8 mouse cellular contexts compared by ENCODE assay signal in the genomic region with DNA sequence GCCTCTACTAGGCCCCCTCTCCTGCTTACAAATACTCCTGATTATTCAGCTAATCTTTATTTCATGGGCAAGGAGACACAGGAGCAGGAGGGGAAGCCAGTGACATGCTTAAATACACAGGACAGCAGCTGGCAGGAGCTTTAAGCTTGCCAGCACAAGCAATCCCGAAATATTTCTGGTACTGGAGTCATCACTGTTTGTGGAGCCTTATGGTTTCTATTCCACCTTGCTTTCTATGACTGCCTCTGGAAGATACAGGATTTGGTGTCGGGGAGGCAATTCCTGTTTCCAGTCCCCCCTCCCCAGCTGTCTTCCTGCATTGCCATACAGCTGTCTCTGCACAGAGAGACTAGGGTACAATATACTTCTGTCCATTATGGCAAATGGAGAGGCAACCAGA. TPM values are rescaled to one million over a fixed set of nuclear protein-coding genes. Genes with fewer than 3 reads are reported as not detected.
DNase-seq lines count a peak whose midpoint lies in the region; ATAC-seq lines count a peak whose summit lies in the region.

No protein-coding gene starts in this region.

- peaks cover 29% of the 10 kb centered on the region for H3K4me1 ChIP-seq in limb, embryonic 12.5 days (replicated peaks)
- peaks cover 69% of the 10 kb centered on the region for H3K4me1 ChIP-seq in limb, embryonic 10.5 days
- H3K4me1 ChIP-seq in forebrain, embryonic 12.5 days, result peaks cover 75% of the 10 kb centered on the region
- H3K4me1 ChIP-seq in intestine, embryonic 14.5 days (replicated peaks; ENCODE audit: control insufficient read depth, insufficient read depth, low read length), result peaks cover 31% of the 10 kb centered on the region
- peaks cover 45% of the 10 kb centered on the region for H3K4me1 ChIP-seq in neural tube, embryonic 14.5 days (ENCODE audit: control insufficient read depth, insufficient read depth, low read length)

- H3K27me3 ChIP-seq in limb, embryonic 12.5 days, result peaks cover 31% of the 10 kb centered on the region
- H3K27me3 ChIP-seq in limb, embryonic 10.5 days (ENCODE audit: low read depth, poor library complexity, severe bottlenecking), result peaks cover 36% of the 10 kb centered on the region
- no peaks in the 10 kb centered on the region for H3K27me3 ChIP-seq in forebrain, embryonic 12.5 days
- no peaks in the 10 kb centered on the region for H3K27me3 ChIP-seq in intestine, embryonic 14.5 days (replicated peaks; ENCODE audit: control insufficient read depth, insufficient read depth, low read length)
- H3K27me3 ChIP-seq in neural tube, embryonic 14.5 days (ENCODE audit: control insufficient read depth, insufficient read depth, low read length), result no peaks in the 10 kb centered on the region

- H3K4me3 ChIP-seq in limb, embryonic 12.5 days (replicated peaks), result no peak overlapping the region
- H3K4me3 ChIP-seq in limb, embryonic 10.5 days, result no peak overlapping the region
- peak overlapping the region; percentile 89 for H3K4me3 ChIP-seq in forebrain, embryonic 12.5 days (replicated peaks)
- H3K4me3 ChIP-seq in intestine, embryonic 14.5 days (ENCODE audit: low read depth, low read length), result peak overlapping the region; percentile 8; the same call in 1 of the 2 replicates
- H3K4me3 ChIP-seq in neural tube, embryonic 14.5 days (ENCODE audit: low read depth, low read length), result peak overlapping the region; percentile 62

- H3K9me3 ChIP-seq in limb, embryonic 12.5 days, result no peaks in the 10 kb centered on the region
- no peaks in the 10 kb centered on the region for H3K9me3 ChIP-seq in limb, embryonic 10.5 days (replicated peaks)
- no peaks in the 10 kb centered on the region for H3K9me3 ChIP-seq in forebrain, embryonic 12.5 days
- no peaks in the 10 kb centered on the region for H3K9me3 ChIP-seq in intestine, embryonic 14.5 days (ENCODE audit: control insufficient read depth, low read length)
- H3K9me3 ChIP-seq in neural tube, embryonic 14.5 days (ENCODE audit: control insufficient read depth, low read length), result no peaks in the 10 kb centered on the region

- 78% methylated on average over 2 of the region's 2 CpGs for WGBS in limb, embryonic 12.5 days
- WGBS in limb, embryonic 10.5 days, result 77% methylated on average over 2 of the region's 2 CpGs
- 63% methylated on average over 2 of the region's 2 CpGs for WGBS in forebrain, embryonic 12.5 days
- WGBS in intestine, embryonic 14.5 days, result 44% methylated on average over 2 of the region's 2 CpGs
- WGBS in neural tube, embryonic 14.5 days, result 9% methylated on average over 2 of the region's 2 CpGs

- ATAC-seq in limb, embryonic 12.5 days (ENCODE audit: insufficient number of reproducible peaks, insufficient read depth, low FRiP score, low TSS enrichment, low read depth), result no peak
- ATAC-seq in forebrain, embryonic 12.5 days (ENCODE audit: low FRiP score), result no peak
- ATAC-seq in intestine, embryonic 14.5 days (replicated peaks; ENCODE audit: low FRiP score, low TSS enrichment, low read depth), result no peak
- ATAC-seq in neural tube, embryonic 14.5 days (ENCODE audit: low read depth), result no peak
- ATAC-seq in granulocyte monocyte progenitor cell, adult 5-6 weeks (replicated peaks; ENCODE audit: poor library complexity, severe bottlenecking), result no peak

- H3K4me2 ChIP-seq in limb, embryonic 12.5 days, result peak overlapping the region; percentile 98; the same call in 1 of the 2 replicates
- H3K4me2 ChIP-seq in forebrain, embryonic 12.5 days, result peak overlapping the region; percentile 80
- H3K4me2 ChIP-seq in intestine, embryonic 14.5 days (ENCODE audit: low read length), result peak overlapping the region; percentile 95
- peak overlapping the region; percentile 78 for H3K4me2 ChIP-seq in neural tube, embryonic 14.5 days (ENCODE audit: low read depth, low read length)

- no peaks in the 10 kb centered on the region for H3K36me3 ChIP-seq in limb, embryonic 12.5 days
- no peaks in the 10 kb centered on the region for H3K36me3 ChIP-seq in limb, embryonic 10.5 days
- no peaks in the 10 kb centered on the region for H3K36me3 ChIP-seq in forebrain, embryonic 12.5 days (replicated peaks)
- no peaks in the 10 kb centered on the region for H3K36me3 ChIP-seq in intestine, embryonic 14.5 days (ENCODE audit: control insufficient read depth, insufficient read depth, low read length)
- peaks cover 5% of the 10 kb centered on the region; the same call in 1 of the 2 replicates for H3K36me3 ChIP-seq in neural tube, embryonic 14.5 days (ENCODE audit: control insufficient read depth, insufficient read depth, low read length)

- H3K27ac ChIP-seq in limb, embryonic 12.5 days, result no peak overlapping the region
- H3K27ac ChIP-seq in limb, embryonic 10.5 days, result no peak overlapping the region
- peak overlapping the region; percentile 25; the same call in 1 of the 2 replicates for H3K27ac ChIP-seq in forebrain, embryonic 12.5 days
- no peak overlapping the region for H3K27ac ChIP-seq in intestine, embryonic 14.5 days (ENCODE audit: low read depth)
- peak overlapping the region; percentile 90 for H3K27ac ChIP-seq in neural tube, embryonic 14.5 days (ENCODE audit: low read depth, low read length)

- H3K9ac ChIP-seq in limb, embryonic 12.5 days (replicated peaks), result no peak overlapping the region
- peak overlapping the region; percentile 95 for H3K9ac ChIP-seq in forebrain, embryonic 12.5 days
- no peak overlapping the region for H3K9ac ChIP-seq in intestine, embryonic 14.5 days (ENCODE audit: low read length)
- peak overlapping the region; percentile 91 for H3K9ac ChIP-seq in neural tube, embryonic 14.5 days (replicated peaks; ENCODE audit: low read depth, low read length)

- no peak for DNase-seq in limb, embryonic 10.5 days (ENCODE audit: low spot score)
- DNase-seq in intestine, embryonic 14.5 days (ENCODE audit: low spot score), result no peak
- no peak for DNase-seq in cerebellum, postnatal 4 days (ENCODE audit: low spot score in 2 of 2)
- DNase-seq in cerebellum, adult 11-12 months, result no peak

RNA-seq across cellular contexts. Expression of a gene that starts 4.7 kb away (rescaled TPM):
- polyA plus RNA-seq in limb, embryonic 12.5 days (2016; fragmentation: Nextera tagmentation; extraction: Ambion mirVana), result 4.3 and 5.5 TPM in 2 replicates
- polyA plus RNA-seq in limb, embryonic 10.5 days (2016; fragmentation: Nextera tagmentation; extraction: Ambion mirVana), result 6.4 TPM in 2 replicates
- 34.0 and 42.6 TPM in 2 replicates for polyA plus RNA-seq in forebrain, embryonic 12.5 days (2016; fragmentation: Nextera tagmentation; extraction: Ambion mirVana)
- polyA plus RNA-seq in intestine, embryonic 14.5 days (2014; fragmentation: Nextera tagmentation; extraction: Ambion mirVana), result 8.4 and 8.9 TPM in 2 replicates
- polyA plus RNA-seq in neural tube, embryonic 14.5 days (2014; fragmentation: Nextera tagmentation; extraction: Ambion mirVana), result 76.0 and 79.2 TPM in 2 replicates
- total RNA-seq in granulocyte monocyte progenitor cell, adult 5-6 weeks (2014; fragmentation: Nextera tagmentation), result 0.49 TPM in 1 of 2 replicates, not detected in the other
- 0.13 and 0.31 TPM in 2 replicates for total RNA-seq in granulocyte monocyte progenitor cell, adult 5-6 weeks (2017)

Comparison
In these comparisons a context has a peak if more than half of its experiments do, and no peak if none do; other contexts are left out.
1. H3K27ac ChIP-seq: peak in forebrain, embryonic 12.5 days (single experiment) and neural tube, embryonic 14.5 days (single experiment); none in limb, embryonic 12.5 days (single experiment), limb, embryonic 10.5 days (single experiment) and intestine, embryonic 14.5 days (single experiment).
2. H3K4me3 ChIP-seq: peak in forebrain, embryonic 12.5 days (single experiment), intestine, embryonic 14.5 days (single experiment) and neural tube, embryonic 14.5 days (single experiment); none in limb, embryonic 12.5 days (single experiment) and limb, embryonic 10.5 days (single experiment).
3. H3K9ac ChIP-seq: peak in forebrain, embryonic 12.5 days (single experiment) and neural tube, embryonic 14.5 days (single experiment); none in limb, embryonic 12.5 days (single experiment) and intestine, embryonic 14.5 days (single experiment).
4. Peak in every context shown above with its lines, with median percentiles within 50 percentile points of each other: H3K4me2 ChIP-seq.